Mouse (Mus musculus) heart, embryonic 11.5 days (tissue): ENCODE results near the gene Adamtsl3. TPM values are rescaled to one million over a fixed set of nuclear protein-coding genes. Genes with fewer than 3 reads are reported as not detected.

Experiments used
- ATAC-seq: fragments of 200-750 bp; cut with Nextera tagmentation; replicated peaks from 2 replicates; pipeline ENCODE4 v1.8.0; 2017; ENCODE audit warnings: moderate library complexity; ENCODE audit not compliant: insufficient number of reproducible peaks, low FRiP score, low TSS enrichment
- H3K27ac ChIP-seq: fragments of 300-500 bp; sonication (generic); 2 replicates; pipeline ENCODE4 v1.5.1; 2014; ENCODE audit warnings: mild to moderate bottlenecking, low read depth, low read length
- H3K27me3 ChIP-seq: fragments of 300-500 bp; sonication (generic); 2 replicates; pipeline ENCODE4 v1.6.1; 2014; ENCODE audit warnings: mild to moderate bottlenecking, low read length, mixed read lengths; ENCODE audit not compliant: control insufficient read depth, insufficient read depth
- H3K36me3 ChIP-seq: fragments of 300-500 bp; sonication (generic); 2 replicates; pipeline ENCODE4 v1.6.1; 2014; ENCODE audit warnings: mild to moderate bottlenecking, low read length, moderate library complexity, mixed read lengths; ENCODE audit not compliant: control insufficient read depth, insufficient read depth
- H3K4me1 ChIP-seq: fragments of 300-500 bp; sonication (generic); 2 replicates; pipeline ENCODE4 v1.6.1; 2014; ENCODE audit warnings: low read length; ENCODE audit not compliant: control insufficient read depth, insufficient read depth
- H3K4me2 ChIP-seq: fragments of 300-500 bp; sonication (generic); 2 replicates; pipeline ENCODE4 v1.6.1; 2014; ENCODE audit warnings: mild to moderate bottlenecking, moderate library complexity
- H3K4me3 ChIP-seq: fragments of 300-500 bp; sonication (generic); 2 replicates; pipeline ENCODE4 v1.5.1; 2014; ENCODE audit warnings: low read depth, low read length
- H3K9ac ChIP-seq: fragments of 300-500 bp; sonication (generic); 2 replicates; pipeline ENCODE4 v1.6.1; 2014; ENCODE audit warnings: mild to moderate bottlenecking, low read depth, low read length, moderate library complexity
- H3K9me3 ChIP-seq: fragments of 300-500 bp; sonication (generic); replicated peaks from 2 replicates; pipeline ENCODE4 v1.6.1; 2016; ENCODE audit warnings: low read length; ENCODE audit not compliant: control insufficient read depth
- WGBS: fragments of 180-500 bp; shearing (Covaris S2); extraction: QIAGEN DNeasy Blood & Tissue Kit; methylation state at CpG from one replicate; pipeline ENCODE4 v1.1.7; 2014; ENCODE audit not compliant: insufficient replicate concordance; 5-methylcytosine and 5-hydroxymethylcytosine counted together
- polyA plus RNA-seq: library from polyadenylated mRNA; unstranded; fragments of >200 nt; fragmentation: Nextera tagmentation; extraction: Ambion mirVana; gene quantifications from 2 replicates; pipeline ENCODE4 v1.2.1, GENCODE M21; 2014

Adamtsl3 gene
- polyA plus RNA-seq, 1 experiment from 2014 or later: 0.57 TPM

DNA sequence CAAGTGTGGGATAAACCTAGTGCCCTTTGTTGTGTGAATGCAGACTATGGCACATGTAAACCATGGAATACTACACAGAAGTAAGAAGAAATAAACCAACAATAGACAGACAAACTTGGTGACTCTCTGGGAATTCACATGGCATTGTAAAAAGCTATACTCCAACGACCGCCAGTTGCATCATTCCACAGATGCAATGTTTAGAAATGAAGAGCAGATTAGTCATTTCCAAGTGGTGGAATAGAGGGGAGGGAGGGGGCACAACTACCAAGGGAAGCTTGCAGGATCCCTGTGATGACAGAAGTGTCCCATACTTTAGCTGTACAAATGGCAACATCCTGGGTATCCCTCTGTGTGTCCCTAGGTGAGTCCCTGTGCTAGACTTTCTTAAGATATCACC is 97.7 kb downstream of the Adamtsl3 start:
- ATAC-seq: no peak
- Histone ChIP-seq H3K4me2 (no peak overlapping the region), H3K9ac (no peak overlapping the region), H3K4me1 (no peaks in the 10 kb centered on the region), H3K27me3 (no peaks in the 10 kb centered on the region), H3K36me3 (no peaks in the 10 kb centered on the region), H3K9me3 (no peaks in the 10 kb centered on the region), H3K4me3 (no peak overlapping the region), H3K27ac (no peak overlapping the region)
- 85% methylated on average over 2 of the region's 2 CpGs for WGBS

GRCm38 (mm10) chr7:82458376-82458775 is 122.9 kb downstream of the Adamtsl3 start:
- Histone ChIP-seq H3K4me3 (no peak overlapping the region), H3K27me3 (no peaks in the 10 kb centered on the region), H3K36me3 (no peaks in the 10 kb centered on the region), H3K9me3 (no peaks in the 10 kb centered on the region), H3K4me1 (peaks cover 9% of the 10 kb centered on the region; the same call in 1 of the 2 replicates), H3K27ac (no peak overlapping the region), H3K9ac (no peak overlapping the region), H3K4me2 (no peak overlapping the region)
- 34% methylated on average over 2 of the region's 2 CpGs for WGBS
- no peak for ATAC-seq

GRCm38 (mm10) chr7:82462921-82463523 is 127.5 kb downstream of the Adamtsl3 start:
- no peak for ATAC-seq
- Histone ChIP-seq H3K36me3 (no peaks in the 10 kb centered on the region), H3K9ac (no peak overlapping the region), H3K9me3 (no peaks in the 10 kb centered on the region), H3K27ac (no peak overlapping the region), H3K4me2 (no peak overlapping the region), H3K27me3 (no peaks in the 10 kb centered on the region), H3K4me3 (no peak overlapping the region), H3K4me1 (peaks cover 5% of the 10 kb centered on the region; the same call in 1 of the 2 replicates)
- 79% methylated on average over 10 of the region's 10 CpGs for WGBS

DNA sequence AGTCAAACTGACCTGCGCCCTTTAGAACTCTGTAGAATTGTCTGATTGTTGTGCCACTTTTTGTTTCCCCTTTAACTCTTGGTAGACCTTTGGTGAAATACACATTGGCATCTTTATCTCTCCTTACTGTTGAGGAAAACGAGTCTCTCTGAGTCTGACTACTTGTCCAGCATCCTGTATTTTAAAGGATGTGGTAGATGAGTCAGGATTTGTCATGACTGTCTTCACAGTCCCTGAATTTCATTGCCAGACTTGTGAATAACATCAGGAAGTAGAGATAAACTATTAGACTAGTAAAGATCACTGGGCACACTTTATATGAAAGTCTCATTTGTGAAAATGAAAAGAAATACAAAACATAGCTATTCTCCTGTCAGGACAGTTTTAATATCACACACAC is 128.9 kb downstream of the Adamtsl3 start:
- Histone ChIP-seq H3K9me3 (no peaks in the 10 kb centered on the region), H3K4me1 (no peaks in the 10 kb centered on the region), H3K27ac (no peak overlapping the region), H3K27me3 (no peaks in the 10 kb centered on the region), H3K4me3 (no peak overlapping the region), H3K36me3 (no peaks in the 10 kb centered on the region), H3K9ac (no peak overlapping the region), H3K4me2 (no peak overlapping the region)
- WGBS: 55% methylated on average over 2 of the region's 2 CpGs
- ATAC-seq: no peak

DNA sequence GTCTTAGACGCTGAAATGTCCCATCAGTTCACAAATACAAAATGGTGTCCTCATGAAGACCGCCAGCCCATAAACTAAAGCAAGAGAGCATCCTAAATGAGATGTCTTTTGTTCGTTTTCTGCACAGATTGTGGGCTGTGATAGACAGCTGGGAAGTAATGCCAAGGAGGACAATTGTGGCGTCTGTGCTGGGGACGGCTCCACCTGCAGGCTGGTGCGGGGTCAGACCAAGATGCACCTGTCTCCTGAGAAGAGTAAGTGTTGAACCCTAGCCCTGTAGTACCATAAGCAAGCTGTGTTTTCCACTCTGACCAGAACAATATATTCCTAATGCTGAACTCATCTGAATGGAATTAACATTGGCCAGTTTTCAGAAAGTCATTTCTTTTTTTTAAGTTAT is 129.9 kb downstream of the Adamtsl3 start:
- no peak overlapping the region for H3K4me3 ChIP-seq
- H3K9ac ChIP-seq: no peak overlapping the region
- no peaks in the 10 kb centered on the region for H3K27me3 ChIP-seq
- H3K4me2 ChIP-seq: no peak overlapping the region
- H3K9me3 ChIP-seq: no peaks in the 10 kb centered on the region
- H3K36me3 ChIP-seq: no peaks in the 10 kb centered on the region
- no peak overlapping the region for H3K27ac ChIP-seq
- no peak for ATAC-seq
- WGBS: 65% methylated on average over 6 of the region's 6 CpGs
- no peaks in the 10 kb centered on the region for H3K4me1 ChIP-seq

DNA sequence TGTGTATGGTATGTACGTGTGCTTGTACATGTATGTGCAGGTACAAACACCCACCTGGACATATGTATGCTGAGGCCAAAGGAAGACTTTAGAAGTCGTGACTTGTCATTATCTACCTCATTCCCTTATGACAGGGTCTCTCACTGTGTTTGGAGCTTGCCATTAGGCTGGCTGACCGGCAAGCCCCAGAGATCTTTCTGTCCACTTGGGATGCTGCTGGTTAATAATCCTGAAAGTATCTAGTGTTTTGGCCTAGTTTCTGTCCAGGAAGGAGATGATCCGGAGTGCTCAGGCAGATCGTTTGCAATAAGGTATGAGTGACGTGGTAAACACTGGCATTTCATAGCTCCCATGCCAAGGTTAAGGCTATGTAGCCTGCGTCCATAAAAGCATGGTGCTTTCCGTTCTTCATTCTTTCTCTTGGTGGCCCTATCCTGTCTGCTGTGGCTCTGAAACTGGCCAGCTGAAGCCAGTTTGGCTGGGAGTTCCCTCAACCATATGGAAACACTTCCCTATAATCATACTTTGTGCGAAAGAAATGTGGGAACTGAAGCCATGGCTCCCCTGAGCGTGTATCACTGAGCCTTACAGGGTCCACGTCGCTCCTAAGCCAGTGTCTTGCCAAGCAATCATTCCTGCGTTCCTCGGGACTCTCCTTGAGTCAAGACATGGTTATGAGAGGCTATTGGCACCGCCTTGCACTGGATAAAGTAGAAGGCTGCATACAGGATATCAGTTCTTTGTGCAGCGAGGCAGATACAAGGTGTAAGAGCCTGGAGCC is 141.1 kb downstream of the Adamtsl3 start:
- WGBS: 78% methylated on average over 16 of the region's 16 CpGs
- no peaks in the 10 kb centered on the region for H3K9me3 ChIP-seq
- ATAC-seq: no peak

DNA sequence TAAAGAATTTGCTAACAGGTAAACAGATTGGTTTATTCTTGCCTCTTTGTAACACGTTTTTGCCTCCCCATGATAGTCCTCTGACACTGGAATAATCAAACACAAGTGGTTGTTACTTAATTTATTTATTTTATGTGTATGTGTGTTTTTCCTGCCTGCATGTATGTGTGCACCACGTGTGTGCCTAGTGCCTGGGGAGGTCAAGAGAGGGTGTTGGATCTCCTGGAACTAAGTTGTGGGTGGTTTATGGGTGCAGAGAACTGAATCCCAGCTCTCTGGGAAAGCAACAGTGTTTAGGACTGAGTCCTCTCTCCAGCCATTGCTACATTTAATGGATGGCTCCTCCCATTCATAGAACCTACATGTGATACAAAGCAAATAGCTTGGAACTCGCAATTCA is 143.0 kb downstream of the Adamtsl3 start:
- no peak for ATAC-seq
- 67% methylated on average over 3 of the region's 3 CpGs for WGBS
- H3K27ac ChIP-seq: no peak overlapping the region
- H3K4me1 ChIP-seq: no peaks in the 10 kb centered on the region
- no peak overlapping the region for H3K4me3 ChIP-seq
- no peak overlapping the region for H3K9ac ChIP-seq
- no peaks in the 10 kb centered on the region for H3K27me3 ChIP-seq
- H3K9me3 ChIP-seq: no peaks in the 10 kb centered on the region
- H3K4me2 ChIP-seq: no peak overlapping the region
- H3K36me3 ChIP-seq: no peaks in the 10 kb centered on the region

More for the DNA sequence above, 141.1 kb downstream of the Adamtsl3 start:
- Histone ChIP-seq H3K36me3 (no peaks in the 10 kb centered on the region), H3K27ac (no peak overlapping the region), H3K4me3 (no peak overlapping the region), H3K4me1 (no peaks in the 10 kb centered on the region), H3K27me3 (no peaks in the 10 kb centered on the region), H3K4me2 (no peak overlapping the region), H3K9ac (no peak overlapping the region)

DNA sequence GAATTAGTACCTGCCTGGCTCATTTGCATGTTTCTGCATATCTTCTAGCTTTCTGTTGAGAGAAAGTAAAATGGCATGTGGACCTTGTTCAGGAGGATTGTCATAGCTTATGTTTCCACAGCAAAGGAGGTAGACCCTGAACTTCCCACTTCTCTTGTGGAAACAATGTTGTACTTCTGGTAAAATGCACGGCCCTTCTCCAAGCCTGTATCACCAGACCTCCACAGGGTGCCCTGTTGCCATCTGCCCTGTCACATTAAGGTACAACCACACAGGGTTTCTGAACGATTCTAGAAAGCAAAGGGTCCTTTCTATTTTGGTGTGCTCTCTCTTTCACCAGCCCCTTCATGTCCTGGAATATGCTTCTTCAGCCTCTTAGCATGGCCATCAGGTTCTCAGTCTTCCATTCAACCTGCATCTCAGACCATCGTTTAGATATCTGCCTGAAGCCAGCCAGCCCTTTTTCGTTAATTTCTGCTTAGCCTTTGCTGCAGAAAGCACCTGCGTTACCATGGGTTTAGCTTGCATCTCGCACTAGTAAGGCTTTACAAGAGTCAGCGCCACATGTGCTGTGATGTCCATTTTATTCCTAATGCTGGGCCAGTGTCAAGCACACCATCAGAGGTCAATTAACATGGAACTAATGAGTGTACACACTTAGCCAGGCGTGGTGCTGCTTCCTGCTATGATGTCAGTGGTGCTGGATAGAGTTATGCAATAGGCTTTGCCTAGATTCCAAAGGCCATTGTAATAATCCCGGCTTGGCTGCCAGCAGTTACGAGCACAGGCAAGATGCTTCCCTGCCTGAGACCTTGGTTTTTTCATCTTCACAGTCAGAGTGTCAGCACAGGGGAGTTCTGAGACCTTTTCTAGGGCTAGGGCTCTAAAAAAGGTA is 143.6 kb downstream of the Adamtsl3 start:
- Histone ChIP-seq H3K9me3 (no peaks in the 10 kb centered on the region), H3K27me3 (no peaks in the 10 kb centered on the region), H3K4me2 (no peak overlapping the region), H3K4me3 (no peak overlapping the region), H3K27ac (no peak overlapping the region), H3K9ac (no peak overlapping the region), H3K4me1 (no peaks in the 10 kb centered on the region), H3K36me3 (no peaks in the 10 kb centered on the region)
- ATAC-seq: no peak
- 69% methylated on average over 10 of the region's 10 CpGs for WGBS
